Mouse (Mus musculus): Measurements from ENCODE around the gene Chmp3. TPM values are rescaled to one million over a fixed set of nuclear protein-coding genes. Genes with fewer than 3 reads are reported as not detected.
A peak's percentile ranks its signal among the peaks of the same experiment; 100 is the strongest.

Gene Chmp3
- total RNA-seq, 2 experiments from 2014 or later: 53.4 to 61.3 TPM

DNA sequence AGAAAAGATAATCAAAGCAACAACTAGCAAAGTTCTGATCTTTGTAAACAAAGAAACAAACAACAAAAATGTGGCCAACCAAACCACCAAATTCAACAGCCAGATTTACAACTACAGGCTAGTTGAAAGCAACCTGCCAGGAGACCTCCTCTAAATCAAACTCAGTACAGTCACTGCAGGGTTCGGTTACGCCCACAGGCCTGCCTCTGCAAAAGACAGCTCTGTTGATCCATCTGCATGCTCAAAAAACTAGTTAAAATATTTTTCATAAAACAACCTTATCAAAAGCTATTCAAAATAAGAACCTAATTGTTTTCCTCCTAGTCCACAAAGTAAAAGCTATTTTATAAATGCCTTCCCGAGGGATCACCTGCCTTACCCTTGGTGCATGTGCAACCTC lies 64.2 kb downstream of the Chmp3 start:
- no peak for DNase-seq (ENCODE audit: low spot score in 2 of 2)

DNA sequence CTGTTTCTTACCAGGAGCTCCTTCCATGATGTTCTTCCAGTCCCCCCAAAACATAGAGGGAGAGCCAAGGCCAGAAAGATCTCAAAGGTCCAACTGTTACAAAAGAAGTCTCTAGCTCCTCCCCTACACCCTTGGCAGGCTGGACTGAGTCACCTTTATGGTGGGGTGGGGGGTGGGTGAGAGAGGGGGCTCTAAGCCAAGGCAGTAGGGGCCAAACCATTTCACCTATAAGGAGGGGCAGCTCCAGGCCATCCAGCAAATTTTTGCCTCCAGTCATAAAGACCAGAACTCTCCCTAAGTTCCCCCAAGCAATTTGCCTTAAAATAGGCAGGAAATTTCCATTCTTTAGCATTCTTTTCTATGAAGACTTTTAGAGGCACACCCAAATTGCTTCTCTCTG lies 65.4 kb downstream of the Chmp3 start:
- DNase-seq (ENCODE audit: low spot score in 2 of 2): no peak

DNA sequence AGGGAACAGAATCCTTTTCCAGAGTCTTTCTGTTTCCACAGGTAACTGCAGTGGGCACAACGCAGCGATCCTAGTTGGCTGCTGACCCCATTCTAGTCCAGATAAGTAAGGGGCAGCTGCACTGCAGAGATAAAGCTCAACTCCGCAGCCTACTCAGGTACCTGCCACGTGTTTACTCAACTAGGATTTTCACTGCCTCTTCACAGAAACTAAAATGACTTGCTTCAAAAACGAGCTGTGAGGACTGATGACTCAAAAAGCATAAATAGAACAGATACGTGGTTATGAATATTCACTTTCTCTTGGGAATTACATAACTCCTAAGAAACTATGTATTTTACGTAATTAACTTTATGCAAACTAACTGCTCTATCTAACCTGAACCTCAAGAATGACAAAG lies 66.4 kb downstream of the Chmp3 start:
- no peak for DNase-seq (ENCODE audit: low spot score in 2 of 2)

DNA sequence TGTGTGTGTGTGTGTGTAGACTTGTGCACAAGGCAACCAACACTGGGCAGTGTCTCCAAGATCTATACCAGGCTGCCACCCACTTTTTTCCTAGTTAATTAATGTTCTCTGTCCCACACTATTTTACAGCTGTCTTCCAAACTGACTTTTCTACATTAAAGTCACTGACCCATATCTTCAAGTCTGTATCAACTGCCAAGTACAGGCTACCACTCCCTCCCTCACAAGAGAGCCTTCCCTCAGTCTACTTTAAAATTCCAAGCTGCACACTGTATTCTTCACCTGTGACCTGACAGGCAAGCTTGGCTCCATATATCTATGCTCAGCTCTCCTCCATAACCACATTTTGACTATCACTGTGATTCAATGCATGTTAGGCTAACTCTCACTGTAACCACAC lies 69.6 kb downstream of the Chmp3 start:
- DNase-seq (ENCODE audit: low spot score in 2 of 2): no peak

DNA sequence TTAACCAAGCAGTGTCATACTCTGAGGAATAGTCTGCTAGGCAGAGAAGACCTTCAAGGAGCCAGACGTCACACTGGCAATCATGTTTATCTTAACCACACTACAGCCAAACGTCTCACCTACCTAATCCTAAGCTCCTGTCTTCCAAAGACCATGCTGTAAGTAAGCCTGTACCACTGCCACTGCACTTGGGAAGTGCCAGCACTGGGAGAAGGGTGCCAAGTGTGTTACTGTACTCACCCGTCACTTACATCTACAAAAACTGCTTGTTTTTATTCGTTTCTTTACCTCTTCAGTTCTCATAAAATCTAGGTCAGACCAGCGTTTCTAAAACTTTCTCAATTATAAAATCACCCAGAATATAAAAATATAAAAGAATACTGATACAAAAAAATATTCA lies 73.4 kb downstream of the Chmp3 start:
- DNase-seq (ENCODE audit: low spot score in 2 of 2): no peak

DNA sequence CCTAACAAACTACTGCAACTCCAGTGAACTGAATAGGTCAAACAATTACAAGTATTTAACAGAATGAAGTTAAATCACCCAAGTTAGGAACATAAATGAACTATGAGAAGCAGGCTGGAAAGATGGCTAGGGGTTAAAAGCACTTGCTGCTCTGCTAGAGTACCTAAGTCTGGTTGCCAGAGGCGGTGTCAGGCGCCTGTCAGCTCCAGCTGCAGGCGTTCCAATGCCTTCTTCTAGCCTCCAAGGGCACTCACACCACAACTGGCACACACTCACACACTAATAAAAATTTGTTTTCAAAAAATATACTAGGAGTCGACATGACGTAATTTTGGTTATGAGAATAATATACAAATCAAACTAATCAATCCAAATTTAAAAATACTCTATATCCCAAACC lies 78.0 kb downstream of the Chmp3 start:
- no peak for DNase-seq (ENCODE audit: low spot score in 2 of 2)

DNA sequence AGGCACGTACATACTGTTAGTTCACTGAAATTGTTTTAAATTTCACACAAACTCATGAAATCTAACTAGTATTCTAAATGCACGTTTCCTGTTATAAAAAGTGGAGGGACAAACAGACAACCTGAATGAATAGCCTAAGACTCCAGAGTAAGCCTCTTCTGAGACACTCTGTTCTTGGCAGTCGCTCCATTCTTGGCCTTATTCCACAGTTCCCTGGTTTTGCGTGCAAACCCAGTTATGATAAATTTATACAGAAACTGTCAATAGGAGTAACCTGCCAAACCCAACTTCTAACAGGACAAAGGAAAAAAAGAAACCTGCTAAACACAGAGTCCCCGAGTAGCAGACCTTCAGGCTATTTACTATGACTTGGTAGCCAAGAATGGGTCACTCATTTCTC lies 78.4 kb downstream of the Chmp3 start:
- no peak for DNase-seq (ENCODE audit: low spot score in 2 of 2)

DNA sequence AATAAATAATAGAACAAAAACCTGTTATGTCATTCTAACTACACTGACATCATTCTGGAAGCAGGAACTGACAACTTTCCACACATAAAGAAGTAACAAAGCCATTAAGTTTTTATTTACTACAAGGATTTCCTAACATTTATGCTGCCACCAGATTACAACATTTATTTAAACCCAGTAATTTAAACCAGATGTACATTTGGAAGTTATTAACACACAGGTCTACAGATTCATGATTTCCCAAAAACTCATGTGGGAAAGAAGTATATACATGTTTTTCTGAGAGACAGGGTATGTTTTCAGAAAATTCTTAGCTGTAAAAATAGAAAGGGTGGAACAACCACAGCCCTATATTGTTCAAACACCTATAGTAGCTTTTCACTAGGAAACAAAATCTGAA lies 81.1 kb downstream of the Chmp3 start:
- no peak for DNase-seq (ENCODE audit: low spot score in 2 of 2)

DNA sequence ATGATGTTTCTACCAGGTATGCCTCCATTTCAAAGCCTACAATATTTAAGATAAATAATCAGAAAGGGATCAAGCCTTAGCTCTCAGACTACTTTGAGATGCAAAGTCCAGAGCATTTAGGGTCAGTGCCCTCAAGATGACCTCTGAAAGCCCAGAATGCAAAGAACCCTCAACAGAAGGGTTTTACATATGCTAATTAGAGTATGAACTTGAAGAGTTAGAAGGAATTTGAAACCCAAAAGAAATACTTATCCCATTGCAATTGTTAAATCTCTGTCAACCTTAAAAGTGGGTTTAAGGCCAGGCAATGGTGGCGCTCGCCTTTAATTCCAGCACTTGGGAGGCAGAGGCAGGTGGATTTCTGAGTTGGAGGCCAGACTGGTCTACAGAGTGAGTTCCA lies 82.4 kb downstream of the Chmp3 start:
- DNase-seq (ENCODE audit: low spot score in 2 of 2): no peak

DNA sequence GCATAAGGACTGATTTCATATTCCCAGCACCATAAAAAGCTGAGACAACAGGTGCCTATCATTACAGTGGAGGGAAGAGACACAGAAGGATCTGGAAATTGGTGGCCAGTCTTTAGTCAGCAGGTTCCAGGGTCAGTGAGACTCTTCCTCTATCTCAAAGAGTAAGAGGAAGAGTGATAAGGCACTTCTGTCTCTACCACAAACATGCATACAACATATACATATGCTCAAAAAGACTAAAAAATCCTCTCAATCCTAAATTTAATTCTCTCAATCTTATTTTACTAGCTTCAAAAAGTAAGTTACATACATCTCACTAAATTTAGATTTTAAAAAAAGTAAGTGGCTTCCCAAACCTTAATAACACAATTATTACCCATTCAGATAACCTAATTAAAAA lies 83.7 kb downstream of the Chmp3 start:
- DNase-seq (ENCODE audit: low spot score in 2 of 2): no peak

DNA sequence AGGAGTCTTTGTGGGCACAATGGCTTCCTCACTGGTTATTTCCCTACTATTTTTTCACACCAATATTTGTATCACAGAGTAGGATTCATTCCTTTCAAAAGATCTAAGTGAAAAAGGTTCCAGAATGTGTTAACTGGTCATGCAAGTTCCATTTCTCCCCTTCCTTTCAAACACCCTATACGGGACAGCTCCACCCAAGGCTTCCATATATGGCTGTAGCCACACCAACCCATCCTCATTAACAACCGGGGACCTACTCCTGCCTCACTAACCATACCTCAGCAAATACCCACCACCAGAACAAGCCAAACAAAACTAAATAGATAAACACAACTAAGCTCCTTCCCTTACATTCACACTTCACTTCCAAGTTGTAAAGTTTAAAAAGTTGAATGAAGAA lies 87.6 kb downstream of the Chmp3 start:
- DNase-seq (ENCODE audit: low spot score in 2 of 2): no peak

DNA sequence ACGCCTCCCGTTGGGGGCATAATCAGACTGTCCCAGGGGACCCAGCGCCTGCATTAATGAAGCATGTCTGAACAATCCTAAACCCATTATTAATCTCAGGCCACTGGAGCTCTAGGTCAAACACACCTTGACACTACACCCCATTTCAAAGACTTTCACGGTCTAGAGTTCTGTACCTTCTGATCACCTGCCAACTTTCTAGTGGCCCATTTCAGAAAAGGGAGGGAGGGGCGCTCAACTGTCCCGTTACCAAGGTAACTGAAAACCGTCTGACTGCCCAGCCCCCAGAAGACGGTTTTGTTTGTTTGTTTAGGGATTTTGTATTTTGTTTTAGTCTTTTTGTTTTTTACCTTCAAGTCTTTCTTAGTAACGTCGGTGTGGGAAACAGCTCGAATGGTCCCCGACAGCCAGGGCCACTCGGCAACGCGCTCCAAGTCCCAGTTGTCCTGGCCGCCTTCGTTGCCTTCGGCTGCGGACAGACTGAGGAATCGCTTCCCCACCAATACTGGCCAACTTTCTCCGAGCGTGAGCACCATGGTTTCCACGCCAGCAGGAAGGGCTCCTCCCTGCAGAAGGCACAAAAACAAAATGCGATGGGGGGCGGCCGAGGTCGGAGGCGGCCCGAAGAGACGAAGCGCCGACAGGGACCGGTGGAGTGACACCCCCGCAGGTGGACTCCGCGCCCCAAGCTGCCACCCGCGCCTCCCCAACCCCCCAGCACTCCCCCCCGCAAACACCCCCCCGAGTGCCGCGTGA lies 88.3 kb downstream of the Chmp3 start:
- DNase-seq (ENCODE audit: low spot score in 2 of 2): peak; percentile 34 to 63

Other genes starting within 250 kb of the Chmp3 start
- 100 to 1,000 TPM; 153 to 163 TPM for gene Smyd1, start 221.6 kb upstream of the Chmp3 start, total RNA-seq (2021)
- under 1 TPM in 1 of 2 experiments, not detected in 1; 0.37 TPM for gene Cd8b1, start 221.0 kb upstream of the Chmp3 start, total RNA-seq (2021)
- gene Cd8a, start 170.4 kb upstream of the Chmp3 start, total RNA-seq (2021): 1 to 10 TPM in 1 of 2 experiments, under 1 TPM in 1; 0.13 to 1.0 TPM
- 10 to 100 TPM; 54.7 to 60.8 TPM for gene Rmnd5a, start 103.2 kb upstream of the Chmp3 start, total RNA-seq (2021)
- 10 to 100 TPM; 26.4 to 28.3 TPM for gene Rnf103, start 49.9 kb upstream of the Chmp3 start, total RNA-seq (2021)
- gene Kdm3a, start 89.2 kb downstream of the Chmp3 start, total RNA-seq (2021): 10 to 100 TPM; 33.5 to 37.5 TPM
- gene Reep1, start 163.8 kb downstream of the Chmp3 start, total RNA-seq (2021): 100 to 1,000 TPM in 1 of 2 experiments, 10 to 100 TPM in 1; 88.3 to 101 TPM